Mouse (Mus musculus): Measurements from ENCODE around the gene Cluh. TPM values are rescaled to one million over a fixed set of nuclear protein-coding genes. Genes with fewer than 3 reads are reported as not detected.
A peak's percentile ranks its signal among the peaks of the same experiment; 100 is the strongest.

Gene Cluh
- 100 to 1,000 TPM; 200 to 222 TPM for total RNA-seq (2021)
- 133 and 177 TPM in 2 replicates for polyA plus RNA-seq (2012; rRNA removed)
- long read RNA-seq, full-length matches to known transcripts: 46 of 205 reads
- long read RNA-seq, partial matches to known transcripts: 125 of 205 reads
- long read RNA-seq, other reads (novel, unspliced or antisense): 34 of 205 reads

DNA sequence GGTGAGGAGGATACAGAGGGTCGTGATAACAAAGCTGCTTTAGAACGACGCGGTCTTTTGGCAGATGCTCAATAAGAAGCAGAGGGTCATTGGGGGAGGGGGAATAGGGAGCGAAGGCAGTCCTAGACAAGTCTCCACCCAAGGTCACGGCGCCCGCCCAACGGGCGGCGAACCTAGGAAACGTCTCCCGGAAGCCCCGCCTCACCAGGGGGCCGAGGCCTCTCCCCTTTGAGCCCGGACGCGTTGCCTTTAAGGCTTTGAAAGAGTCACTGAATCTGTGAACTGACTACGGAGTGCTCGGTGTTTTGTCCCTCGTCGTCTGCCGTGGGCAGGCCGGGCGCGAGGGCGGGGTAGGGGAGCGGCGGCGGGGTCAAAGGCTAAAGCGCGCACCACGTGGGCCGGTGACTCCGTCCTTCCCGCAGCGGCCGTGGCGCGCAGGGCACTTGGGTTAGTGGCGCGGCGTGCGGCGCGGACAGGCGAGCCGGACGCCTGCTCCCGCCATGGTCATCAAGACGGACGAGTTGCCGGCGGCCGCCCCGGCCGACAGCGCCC, at the start of gene Cluh:
TSS of gene Cluh (plus strand) at position 401 of the 552 bp plus-strand sequence.
- peaks cover 10% of the 10 kb centered on the region for H3K4me1 ChIP-seq (ENCODE audit: control insufficient read depth, insufficient read depth, low read length)
- H3K4me3 ChIP-seq: peak within 1 kb of the TSS; percentile 72
- H3K27ac ChIP-seq: peak within 1 kb of the TSS; percentile 94
- peaks cover 11% of the 10 kb centered on the region for H3K79me2 ChIP-seq (replicated peaks; ENCODE audit: control insufficient read depth, insufficient read depth, low read length)
- peak; percentile 86 for TF ChIP-seq EP300 (IDR thresholded peaks at IDR 0.05; ENCODE audit: insufficient read depth, low read depth, low read length)
- TF ChIP-seq CTCF (IDR thresholded peaks at IDR 0.05): no peak
- TF ChIP-seq POLR2A (IDR thresholded peaks at IDR 0.05; ENCODE audit: insufficient read depth, low read depth, low read length): peak; percentile 53
- peak within 1 kb of the TSS; percentile 100 for H3K9ac ChIP-seq (ENCODE audit: low read depth, low read length)
- H3K27me3 ChIP-seq (ENCODE audit: control insufficient read depth, insufficient read depth, low read length): no peaks in the 10 kb centered on the region
- intact Hi-C loops (cut with DNase I): loop anchor here (2.0 to 5.0 kb wide), 2 partner anchors 76 to 183 kb away; partner anchors contain the start of genes Mnt and Pafah1b1
- DNase-seq: peak; percentile 99 to 100
- peaks cover 7% of the 10 kb centered on the region; the same call in 1 of the 2 replicates for H3K36me3 ChIP-seq (ENCODE audit: control insufficient read depth, insufficient read depth, low read length)
- WGBS: under 1% methylated on average over 58 of the region's 58 CpGs

DNA sequence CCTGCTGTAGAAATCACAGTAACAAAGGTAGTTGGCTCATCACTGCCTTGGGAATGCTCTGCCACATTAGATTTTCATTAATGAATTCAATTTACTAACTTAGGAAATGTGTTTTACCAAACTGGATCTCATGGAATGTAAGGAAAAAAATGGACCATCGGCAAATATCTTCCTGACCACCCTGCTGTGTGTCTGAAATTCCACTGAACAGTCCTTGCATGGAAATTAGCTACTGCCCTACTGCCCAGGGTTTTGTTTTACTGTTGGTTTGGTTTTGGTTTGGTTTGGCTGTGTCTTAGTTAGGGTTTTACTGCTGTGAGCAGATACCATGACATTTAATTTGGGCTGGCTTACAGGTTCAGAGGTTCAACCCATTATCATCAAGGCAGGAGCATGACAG, 47.0 kb upstream of the Cluh start:
- H3K36me3 ChIP-seq (ENCODE audit: control insufficient read depth, insufficient read depth, low read length): no peaks in the 10 kb centered on the region
- no peak overlapping the region for H3K9ac ChIP-seq (ENCODE audit: low read depth, low read length)
- no peak for DNase-seq
- H3K27ac ChIP-seq: no peak overlapping the region
- 78% methylated on average over 1 of the region's 1 CpGs for WGBS
- TF ChIP-seq CTCF (IDR thresholded peaks at IDR 0.05) (no peak), POLR2A (IDR thresholded peaks at IDR 0.05; ENCODE audit: insufficient read depth, low read depth, low read length) (no peak), EP300 (IDR thresholded peaks at IDR 0.05; ENCODE audit: insufficient read depth, low read depth, low read length) (no peak)
- H3K4me1 ChIP-seq (ENCODE audit: control insufficient read depth, insufficient read depth, low read length): no peaks in the 10 kb centered on the region
- intact Hi-C loops (cut with DNase I): no loop called here
- H3K79me2 ChIP-seq (replicated peaks; ENCODE audit: control insufficient read depth, insufficient read depth, low read length): no peaks in the 10 kb centered on the region
- H3K27me3 ChIP-seq (ENCODE audit: control insufficient read depth, insufficient read depth, low read length): no peaks in the 10 kb centered on the region
- no peak overlapping the region for H3K4me3 ChIP-seq

GRCm38 (mm10) chr11:74610068-74610467, 39.2 kb upstream of the Cluh start:
- H3K79me2 ChIP-seq (replicated peaks; ENCODE audit: control insufficient read depth, insufficient read depth, low read length): no peaks in the 10 kb centered on the region
- TF ChIP-seq EP300 (IDR thresholded peaks at IDR 0.05; ENCODE audit: insufficient read depth, low read depth, low read length): no peak
- TF ChIP-seq CTCF (IDR thresholded peaks at IDR 0.05): no peak
- TF ChIP-seq POLR2A (IDR thresholded peaks at IDR 0.05; ENCODE audit: insufficient read depth, low read depth, low read length): no peak
- no peaks in the 10 kb centered on the region for H3K36me3 ChIP-seq (ENCODE audit: control insufficient read depth, insufficient read depth, low read length)
- DNase-seq: no peak
- peaks cover 10% of the 10 kb centered on the region for H3K27me3 ChIP-seq (ENCODE audit: control insufficient read depth, insufficient read depth, low read length)
- intact Hi-C loops (cut with DNase I): no loop called here
- H3K27ac ChIP-seq: no peak overlapping the region
- no peak overlapping the region for H3K9ac ChIP-seq (ENCODE audit: low read depth, low read length)
- peaks cover 1% of the 10 kb centered on the region; the same call in 1 of the 2 replicates for H3K4me1 ChIP-seq (ENCODE audit: control insufficient read depth, insufficient read depth, low read length)
- no peak overlapping the region for H3K4me3 ChIP-seq
- 37% methylated on average over 5 of the region's 5 CpGs for WGBS

DNA sequence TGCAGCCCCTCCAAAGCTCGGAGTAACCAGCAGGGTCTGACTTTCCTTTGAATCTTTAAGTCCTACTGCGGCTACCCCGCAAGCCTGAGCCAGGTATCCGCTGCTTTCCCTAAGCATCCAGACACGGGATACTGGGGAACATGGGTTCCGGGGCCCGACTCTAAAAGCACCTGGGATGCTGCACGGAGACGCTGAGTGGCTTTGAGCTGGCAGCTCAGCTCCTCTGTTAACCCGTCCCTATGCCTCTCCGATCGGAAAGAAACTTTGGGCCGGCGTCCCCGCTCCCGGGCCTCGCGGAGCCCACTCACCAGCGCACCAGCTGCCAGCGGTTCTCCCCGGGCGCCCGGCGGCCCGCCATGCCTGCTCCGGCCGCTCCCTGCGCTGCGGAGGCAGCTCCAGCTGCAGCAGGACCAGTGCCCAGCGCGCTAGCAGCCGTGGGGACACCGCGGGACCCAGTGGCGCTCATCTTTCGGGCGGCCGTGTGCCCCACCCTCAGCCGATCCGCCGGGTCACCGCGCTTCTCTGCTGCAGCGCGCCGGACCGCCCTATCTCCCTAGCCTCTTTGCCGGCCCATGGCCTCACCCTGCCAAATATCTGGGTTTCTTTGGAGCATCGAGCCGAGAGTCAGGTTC, 38.6 kb upstream of the Cluh start, which contains the start of gene Rap1gap2:
TSS of gene Rap1gap2 (minus strand) at position 371 of the 632 bp plus-strand sequence.
- no peak within 1 kb of the TSS for H3K9ac ChIP-seq (ENCODE audit: low read depth, low read length)
- H3K4me3 ChIP-seq: peak within 1 kb of the TSS; percentile 31
- DNase-seq: peak in 1 of 2 experiments; percentile 27
- no peaks in the 10 kb centered on the region for H3K79me2 ChIP-seq (replicated peaks; ENCODE audit: control insufficient read depth, insufficient read depth, low read length)
- intact Hi-C loops (cut with DNase I): no loop called here
- peaks cover 1% of the 10 kb centered on the region; the same call in 1 of the 2 replicates for H3K4me1 ChIP-seq (ENCODE audit: control insufficient read depth, insufficient read depth, low read length)
- 3% methylated on average over 50 of the region's 50 CpGs for WGBS
- peaks cover 10% of the 10 kb centered on the region for H3K27me3 ChIP-seq (ENCODE audit: control insufficient read depth, insufficient read depth, low read length)
- no peaks in the 10 kb centered on the region for H3K36me3 ChIP-seq (ENCODE audit: control insufficient read depth, insufficient read depth, low read length)
- no peak for TF ChIP-seq POLR2A (IDR thresholded peaks at IDR 0.05; ENCODE audit: insufficient read depth, low read depth, low read length)
- TF ChIP-seq CTCF (IDR thresholded peaks at IDR 0.05): no peak
- no peak for TF ChIP-seq EP300 (IDR thresholded peaks at IDR 0.05; ENCODE audit: insufficient read depth, low read depth, low read length)
- no peak within 1 kb of the TSS for H3K27ac ChIP-seq

- no peak overlapping the region for H3K4me3 ChIP-seq
These were observed 37.9 kb upstream of the Cluh start for GRCm38 (mm10) chr11:74611437-74611836.

More at GRCm38 (mm10) chr11:74611437-74611836, 37.9 kb upstream of the Cluh start:
- Histone ChIP-seq H3K4me1 (ENCODE audit: control insufficient read depth, insufficient read depth, low read length) (peaks cover 1% of the 10 kb centered on the region; the same call in 1 of the 2 replicates), H3K9ac (ENCODE audit: low read depth, low read length) (no peak overlapping the region), H3K79me2 (replicated peaks; ENCODE audit: control insufficient read depth, insufficient read depth, low read length) (no peaks in the 10 kb centered on the region), H3K27ac (no peak overlapping the region), H3K27me3 (ENCODE audit: control insufficient read depth, insufficient read depth, low read length) (peaks cover 10% of the 10 kb centered on the region), H3K36me3 (ENCODE audit: control insufficient read depth, insufficient read depth, low read length) (no peaks in the 10 kb centered on the region)
- TF ChIP-seq CTCF (IDR thresholded peaks at IDR 0.05): no peak
- TF ChIP-seq POLR2A (IDR thresholded peaks at IDR 0.05; ENCODE audit: insufficient read depth, low read depth, low read length): no peak
- TF ChIP-seq EP300 (IDR thresholded peaks at IDR 0.05; ENCODE audit: insufficient read depth, low read depth, low read length): no peak
- intact Hi-C loops (cut with DNase I): no loop called here
- DNase-seq: no peak
- whole genome bisulfite sequencing: 6% methylated on average over 7 of the region's 7 CpGs
